Mouse (Mus musculus) thymus, adult 2 months (tissue): Measurements from ENCODE around the gene Ubr4. TPM values are rescaled to one million over a fixed set of nuclear protein-coding genes. Genes with fewer than 3 reads are reported as not detected.
A peak's percentile ranks its signal among the peaks of the same experiment; 100 is the strongest.

Source experiments
- DNase-seq: peaks from one replicate; pipeline ENCODE4 v3.0.0; 2021
- H3K27ac ChIP-seq: fragments of 200-500 bp; 2 replicates; pipeline ENCODE4 v1.5.1; 2012; ENCODE audit warnings: low read length, control low read depth; ENCODE audit not compliant: control insufficient read depth, insufficient read depth
- H3K27me3 ChIP-seq: fragments of 200-500 bp; 2 replicates; pipeline ENCODE4 v1.6.1; 2012; ENCODE audit warnings: mild to moderate bottlenecking, low read length, moderate library complexity, mixed read lengths; ENCODE audit not compliant: control insufficient read depth, insufficient read depth
- H3K36me3 ChIP-seq: fragments of 200-500 bp; 2 replicates; pipeline ENCODE4 v1.6.1; 2012; ENCODE audit warnings: mild to moderate bottlenecking, low read length, moderate library complexity; ENCODE audit not compliant: control insufficient read depth, insufficient read depth
- H3K4me1 ChIP-seq: fragments of 200-500 bp; replicated peaks from 2 replicates; pipeline ENCODE4 v1.6.1; 2012; ENCODE audit warnings: low read length; ENCODE audit not compliant: control insufficient read depth, insufficient read depth
- H3K4me3 ChIP-seq: fragments of 200-500 bp; 2 replicates; pipeline ENCODE4 v1.5.1; 2012; ENCODE audit warnings: mild to moderate bottlenecking, low read length, control low read depth, moderate library complexity; ENCODE audit not compliant: control insufficient read depth, insufficient read depth
- CTCF ChIP-seq: fragments of 200-500 bp; IDR thresholded peaks from 2 replicates; pipeline ENCODE4 v1.5.1; 2012; ENCODE audit warnings: mild to moderate bottlenecking, control low read depth, low read length, moderate library complexity, borderline replicate concordance; ENCODE audit not compliant: control insufficient read depth, poor library complexity, insufficient read depth; ENCODE audit errors: extremely low read depth
- POLR2A ChIP-seq: fragments of 200-500 bp; IDR thresholded peaks from 2 replicates; pipeline ENCODE4 v1.6.1; 2012; ENCODE audit warnings: mild to moderate bottlenecking, low read length, control low read depth, moderate library complexity; ENCODE audit not compliant: control insufficient read depth, poor library complexity, insufficient read depth; ENCODE audit errors: extremely low read depth
- WGBS: fragments of 180-500 bp; shearing (Covaris S2); methylation state at CpG from one replicate; pipeline ENCODE4 v1.1.7; 2018; 5-methylcytosine and 5-hydroxymethylcytosine counted together
- polyA plus RNA-seq: library from polyadenylated mRNA; depleted of rRNA; stranded (reverse); fragments of >200 nt; gene quantifications from 2 replicates; pipeline ENCODE4 v1.2.3, GENCODE M21; 2012; rRNA removed

Gene Ubr4
- polyA plus RNA-seq, result 301 and 312 TPM in 2 replicates

- TF ChIP-seq POLR2A, result no peak
- no peak; the same call in 1 of the 2 replicates for TF ChIP-seq CTCF
- DNase-seq, result peak; percentile 85
- Histone ChIP-seq H3K4me3 (peak within 1 kb of the TSS; percentile 69), H3K27ac (no peak within 1 kb of the TSS), H3K36me3 (peaks cover 15% of the 10 kb centered on the region), H3K27me3 (no peaks in the 10 kb centered on the region), H3K4me1 (peaks cover 15% of the 10 kb centered on the region)
- under 1% methylated on average over 64 of the region's 64 CpGs for WGBS
These were observed at the start of gene Ubr4, which contains the start of the genes Mrto4 and Emc1 for GRCm38 (mm10) chr4:139351931-139352711. Gene Ubr4, plus strand, starts transcription at chr4:139352609. Gene Mrto4, minus strand, starts transcription at chr4:139352576. Gene Emc1, plus strand, starts transcription at chr4:139352587.

- TF ChIP-seq CTCF (no peak), POLR2A (no peak)
- H3K36me3 ChIP-seq, result peaks cover 3% of the 10 kb centered on the region
- H3K27me3 ChIP-seq, result no peaks in the 10 kb centered on the region
- no peak for DNase-seq
- no peak overlapping the region for H3K27ac ChIP-seq
- WGBS, result 77% methylated on average over 3 of the region's 3 CpGs
- peaks cover 7% of the 10 kb centered on the region for H3K4me1 ChIP-seq
- H3K4me3 ChIP-seq, result no peak overlapping the region
These were observed 46.9 kb upstream of the Ubr4 start for GRCm38 (mm10) chr4:139305521-139305920.

- Histone ChIP-seq H3K27ac (no peak overlapping the region), H3K36me3 (no peaks in the 10 kb centered on the region; the same call in 1 of the 2 replicates), H3K27me3 (peaks cover 3% of the 10 kb centered on the region; the same call in 1 of the 2 replicates), H3K4me3 (no peak overlapping the region), H3K4me1 (peaks cover 13% of the 10 kb centered on the region)
- no peak for DNase-seq
- TF ChIP-seq CTCF, result no peak
- no peak for TF ChIP-seq POLR2A
- 49% methylated on average over 5 of the region's 5 CpGs for WGBS
These were observed 44.5 kb upstream of the Ubr4 start for GRCm38 (mm10) chr4:139307916-139308315.

GRCm38 (mm10) chr4:139309651-139310050, 42.8 kb upstream of the Ubr4 start:
- H3K27ac ChIP-seq, result no peak overlapping the region
- TF ChIP-seq CTCF (no peak), POLR2A (no peak)
- peak overlapping the region; percentile 89; the same call in 1 of the 2 replicates for H3K4me3 ChIP-seq
- DNase-seq, result no peak
- peaks cover 3% of the 10 kb centered on the region; the same call in 1 of the 2 replicates for H3K27me3 ChIP-seq
- 64% methylated on average over 6 of the region's 6 CpGs for WGBS
- peaks cover 13% of the 10 kb centered on the region for H3K4me1 ChIP-seq
- H3K36me3 ChIP-seq, result no peaks in the 10 kb centered on the region

GRCm38 (mm10) chr4:139310171-139310898, 42.1 kb upstream of the Ubr4 start, which contains the start of the genes Pqlc2 and Akr7a5:
Gene Pqlc2, minus strand, starts transcription at chr4:139310708.
Gene Akr7a5, plus strand, starts transcription at chr4:139310744.
- DNase-seq, result peak; percentile 98
- H3K36me3 ChIP-seq, result no peaks in the 10 kb centered on the region
- peak within 1 kb of the TSS; percentile 89 for H3K4me3 ChIP-seq
- peak; percentile 81 for TF ChIP-seq POLR2A
- peak; percentile 42; the same call in 1 of the 2 replicates for TF ChIP-seq CTCF
- H3K4me1 ChIP-seq, result peaks cover 13% of the 10 kb centered on the region
- H3K27me3 ChIP-seq, result peaks cover 3% of the 10 kb centered on the region; the same call in 1 of the 2 replicates
- WGBS, result 2% methylated on average over 63 of the region's 63 CpGs
- no peak within 1 kb of the TSS for H3K27ac ChIP-seq

GRCm38 (mm10) chr4:139310899-139311701, 41.3 kb upstream of the Ubr4 start:
- no peak overlapping the region for H3K27ac ChIP-seq
- peaks cover 3% of the 10 kb centered on the region; the same call in 1 of the 2 replicates for H3K27me3 ChIP-seq
- H3K36me3 ChIP-seq, result no peaks in the 10 kb centered on the region
- WGBS, result under 1% methylated on average over 53 of the region's 53 CpGs
- no peak for DNase-seq
- H3K4me1 ChIP-seq, result peaks cover 13% of the 10 kb centered on the region
- H3K4me3 ChIP-seq, result peak overlapping the region; percentile 89
- TF ChIP-seq CTCF (no peak), POLR2A (no peak)
